Mouse (Mus musculus) lung, adult 2 months (tissue): ENCODE results near the gene Cecr2.

Experiments used
- CTCF ChIP-seq: fragments of 200-500 bp; IDR thresholded peaks from 2 replicates; pipeline ENCODE4 v1.5.1; 2011; ENCODE audit warnings: mild to moderate bottlenecking, low read length, control low read depth; ENCODE audit not compliant: insufficient read depth
- POLR2A ChIP-seq: fragments of 200-500 bp; IDR thresholded peaks from 2 replicates; pipeline ENCODE4 v1.6.1; 2011; ENCODE audit warnings: low read depth, mild to moderate bottlenecking, control low read depth, low read length, borderline replicate concordance; ENCODE audit errors: extremely low read depth

GRCm38 (mm10) chr6:120776286-120776685, 110.1 kb downstream of the Cecr2 start:
- TF ChIP-seq CTCF (no peak), POLR2A (no peak)
